Mouse (Mus musculus) small intestine, adult 2 months (tissue): ENCODE data around the gene Trim46.

Source experiments
- CTCF ChIP-seq: fragments of 200-500 bp; IDR thresholded peaks from 2 replicates; pipeline ENCODE4 v1.5.1; 2012; ENCODE audit warnings: low read depth, mild to moderate bottlenecking, control low read depth, inconsistent platforms, low read length, moderate library complexity, mixed read lengths; ENCODE audit not compliant: insufficient replicate concordance, insufficient read length; ENCODE audit errors: extremely low read depth
- POLR2A ChIP-seq: fragments of 200-500 bp; IDR thresholded peaks from 2 replicates; pipeline ENCODE4 v1.6.1; 2012; ENCODE audit warnings: low read depth, mild to moderate bottlenecking, control low read depth, inconsistent platforms, low read length, moderate library complexity

DNA sequence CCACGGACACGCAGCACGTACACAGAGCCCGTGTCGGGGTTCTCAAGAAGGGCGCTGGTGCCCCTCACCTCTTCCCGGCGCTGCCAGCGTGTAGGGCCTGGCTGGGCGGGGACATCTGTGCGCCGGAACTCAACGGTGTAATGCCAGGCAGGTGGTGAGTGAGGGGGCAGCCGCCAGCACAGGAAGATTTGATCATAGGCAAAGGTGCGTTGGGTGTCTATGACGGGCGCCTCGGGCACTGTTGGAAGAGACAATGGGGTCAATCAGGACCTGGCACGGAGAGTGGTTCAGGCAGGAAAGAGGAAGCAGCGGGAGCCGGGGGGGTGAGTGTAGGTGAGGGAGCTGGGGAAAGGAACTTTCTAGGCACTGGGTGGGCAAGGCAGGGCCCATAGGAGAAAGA lies 8.4 kb downstream of the Trim46 start:
- TF ChIP-seq CTCF = no peak
- TF ChIP-seq POLR2A = no peak
